Mouse (Mus musculus) lung, postnatal 0 days (tissue): ENCODE results near the gene Fam169b.

Experiments
- CTCF ChIP-seq: IDR thresholded peaks from 2 replicates; pipeline ENCODE4 v1.5.1; 2016; ENCODE audit warnings: antibody characterized with exemption, mild to moderate bottlenecking
- EP300 ChIP-seq: IDR thresholded peaks from 2 replicates; pipeline ENCODE4 v1.6.1; 2016; ENCODE audit warnings: antibody characterized with exemption, mild to moderate bottlenecking, control low read depth

DNA sequence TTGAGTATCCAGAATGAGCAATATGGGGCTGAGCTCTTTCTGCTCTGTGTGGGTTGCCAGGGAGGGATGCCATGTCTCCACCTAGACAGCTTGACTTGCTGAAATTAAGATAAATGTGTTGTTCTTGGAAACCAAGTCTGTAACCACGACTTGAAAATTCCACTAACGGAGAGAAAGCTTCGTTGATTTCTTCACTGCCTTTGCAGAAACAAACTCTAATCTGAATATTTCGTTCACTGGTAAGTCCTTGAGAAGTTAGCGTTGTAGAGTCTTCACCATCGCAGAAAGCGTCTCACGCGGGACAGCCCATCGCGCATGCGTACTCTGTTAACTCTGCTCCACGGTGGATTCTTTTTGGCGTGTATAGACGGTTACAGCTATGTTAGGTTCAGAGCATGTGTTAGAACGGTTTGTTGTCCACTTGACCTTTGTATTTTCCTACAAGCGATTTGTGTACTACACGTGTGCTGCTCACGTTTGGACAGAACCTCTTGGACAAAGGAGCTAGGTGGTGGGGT, 6.8 kb downstream of the Fam169b start:
- TF ChIP-seq CTCF (no peak), EP300 (no peak)
